Comparison of ENCODE assay signal across 27 mouse cellular contexts in the genomic region with DNA sequence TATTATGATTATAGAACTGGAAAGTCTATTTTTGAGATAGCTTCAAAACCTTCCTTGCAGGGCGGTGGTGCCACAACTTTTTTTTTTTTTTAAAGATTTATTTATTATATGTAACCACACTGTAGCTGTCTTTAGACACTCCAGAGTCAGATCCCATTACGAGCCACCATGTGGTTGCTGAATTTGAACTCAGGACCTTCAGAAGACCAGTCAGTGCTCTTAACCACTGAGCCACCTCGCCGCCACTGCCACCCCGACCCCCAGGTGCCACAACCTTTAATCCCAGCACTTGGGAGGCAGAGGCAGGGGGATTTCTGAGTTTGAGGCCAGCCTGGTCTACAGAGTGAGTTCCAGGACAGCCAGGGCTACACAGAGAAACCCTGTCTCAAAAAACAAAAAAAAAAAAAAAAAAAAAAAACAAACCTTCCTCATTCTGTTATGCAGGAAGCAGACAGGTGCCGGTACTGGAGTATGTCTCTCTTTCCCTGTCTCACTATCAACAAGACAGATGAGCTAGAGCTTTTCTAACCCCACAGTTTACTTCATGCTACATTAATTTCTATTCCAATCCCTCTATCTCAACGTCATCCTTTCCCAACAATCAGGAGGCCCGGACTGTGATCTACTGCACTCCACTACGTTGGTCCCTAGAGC.
"Had no signal": no experiment of that assay in that cellular context is flagged by ENCODE, and none has a peak within 500 bp of the region (broad histone marks: within the 10 kb centered on the region; RNA-seq: fewer than 3 reads in every experiment).

No protein-coding gene starts in this region.

- ATAC-seq: hindbrain, postnatal 0 days; intestine, embryonic 16.5 days had no signal

- H3K27ac ChIP-seq: heart, embryonic 10.5 days; heart, embryonic 13.5 days; heart, embryonic 15.5 days; hindbrain, embryonic 13.5 days; hindbrain, embryonic 15.5 days; hindbrain, postnatal 0 days; kidney, embryonic 15.5 days; layer of hippocampus, adult 2 months; left cerebral cortex, adult 2 months; limb, embryonic 10.5 days; limb, embryonic 12.5 days; liver, embryonic 13.5 days; liver, embryonic 15.5 days had no signal

- H3K27me3 ChIP-seq: heart, embryonic 13.5 days; heart, embryonic 15.5 days; hindbrain, embryonic 13.5 days; hindbrain, embryonic 15.5 days; kidney, embryonic 15.5 days; limb, embryonic 12.5 days; liver, embryonic 13.5 days; liver, embryonic 15.5 days had no signal

- H3K4me1 ChIP-seq: kidney, embryonic 15.5 days; limb, embryonic 10.5 days; limb, embryonic 12.5 days had no signal

- DNase-seq: gastrocnemius, postnatal 14 days; gastrocnemius, postnatal 36 days; heart, adult 18-20 months; heart, postnatal 14 days; heart, postnatal 36 days; kidney, adult 11 months; kidney, adult 2 months; kidney, adult 9 months; kidney, postnatal 10 days; kidney, postnatal 25 days; kidney, postnatal 4 days; liver; liver, embryonic 13.5 days had no signal

- H3K4me3 ChIP-seq: heart, embryonic 10.5 days; heart, embryonic 13.5 days; heart, embryonic 15.5 days; hindbrain, embryonic 13.5 days; hindbrain, embryonic 15.5 days; kidney, embryonic 15.5 days; layer of hippocampus, adult 2 months; left cerebral cortex, adult 2 months; limb, embryonic 10.5 days; limb, embryonic 12.5 days; liver, embryonic 13.5 days; liver, embryonic 15.5 days had no signal

- H3K9me3 ChIP-seq: heart, embryonic 10.5 days; heart, embryonic 13.5 days; heart, embryonic 15.5 days; hindbrain, embryonic 13.5 days; hindbrain, embryonic 15.5 days; kidney, embryonic 15.5 days; limb, embryonic 10.5 days; limb, embryonic 12.5 days; liver, embryonic 13.5 days; liver, embryonic 15.5 days had no signal

- H3K9ac ChIP-seq: heart, embryonic 13.5 days; heart, embryonic 15.5 days; hindbrain, embryonic 13.5 days; hindbrain, embryonic 15.5 days; kidney, embryonic 15.5 days; limb, embryonic 12.5 days; liver, embryonic 13.5 days; liver, embryonic 15.5 days had no signal

- H3K4me2 ChIP-seq: heart, embryonic 13.5 days; heart, embryonic 15.5 days; hindbrain, embryonic 13.5 days; hindbrain, embryonic 15.5 days; kidney, embryonic 15.5 days; limb, embryonic 12.5 days; liver, embryonic 11.5 days; liver, embryonic 13.5 days; liver, embryonic 15.5 days had no signal
